Mouse (Mus musculus): ENCODE data around the gene Ramp3.

DNA sequence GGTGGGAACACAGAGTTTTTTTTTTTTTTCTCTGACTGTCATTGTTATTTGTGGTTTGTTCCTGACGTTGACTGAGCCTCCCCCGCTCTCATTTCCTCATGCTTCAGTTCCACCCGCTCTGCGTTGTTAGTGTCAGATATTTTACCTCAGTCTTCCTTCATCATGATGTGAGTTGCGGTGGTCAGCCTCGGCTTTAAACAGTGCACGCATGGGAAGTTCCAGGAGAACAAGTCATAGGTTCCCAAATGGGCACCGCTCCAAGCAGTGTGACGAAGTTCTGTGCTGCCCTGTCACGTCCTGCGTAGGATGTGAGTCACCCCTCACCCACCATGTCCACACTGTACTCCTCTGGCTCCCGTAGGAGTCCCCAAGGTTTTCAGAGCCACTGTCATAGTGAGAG, 36.9 kb downstream of the Ramp3 start:
- TF ChIP-seq CTCF (IDR thresholded peaks at IDR 0.05; ENCODE audit: control insufficient read depth, insufficient read depth, insufficient read length) (no peak), USF1 (IDR thresholded peaks at IDR 0.05; ENCODE audit: low read depth) (no peak)

Data from C2C12 (cell line).